Mouse (Mus musculus): Measurements from ENCODE around the gene Ddr2.

Ddr2 gene

GRCm38 (mm10) chr1:170110516-170111332 lies at the start of gene Ddr2:
Gene Ddr2, minus strand, starts transcription at chr1:170110762.
- no peak for DNase-seq (ENCODE audit: low spot score in 2 of 2)

- no peak for DNase-seq (ENCODE audit: low spot score in 2 of 2)
These were observed 49.1 kb upstream of the Ddr2 start for GRCm38 (mm10) chr1:170159707-170160106.

GRCm38 (mm10) chr1:170155761-170156160 lies 45.2 kb upstream of the Ddr2 start:
- no peak for DNase-seq (ENCODE audit: low spot score in 2 of 2)

- no peak for DNase-seq (ENCODE audit: low spot score in 2 of 2)
These were observed 44.7 kb upstream of the Ddr2 start for GRCm38 (mm10) chr1:170155298-170155697.

- DNase-seq (ENCODE audit: low spot score in 2 of 2) = no peak
These were observed 43.4 kb upstream of the Ddr2 start for GRCm38 (mm10) chr1:170153986-170154385.

GRCm38 (mm10) chr1:170152552-170152951 lies 42.0 kb upstream of the Ddr2 start:
- no peak for DNase-seq (ENCODE audit: low spot score in 2 of 2)

- no peak for DNase-seq (ENCODE audit: low spot score in 2 of 2)
These were observed 40.3 kb upstream of the Ddr2 start for GRCm38 (mm10) chr1:170150870-170151269.

- DNase-seq (ENCODE audit: low spot score in 2 of 2) = no peak
These were observed 39.2 kb upstream of the Ddr2 start for GRCm38 (mm10) chr1:170149756-170150155.

- no peak for DNase-seq (ENCODE audit: low spot score in 2 of 2)
These were observed 38.0 kb upstream of the Ddr2 start for GRCm38 (mm10) chr1:170148536-170148935.

- DNase-seq (ENCODE audit: low spot score in 2 of 2) = no peak
These were observed 37.3 kb upstream of the Ddr2 start for GRCm38 (mm10) chr1:170147651-170148448.

GRCm38 (mm10) chr1:170145606-170146005 lies 35.0 kb upstream of the Ddr2 start:
- no peak for DNase-seq (ENCODE audit: low spot score in 2 of 2)

GRCm38 (mm10) chr1:170142256-170142871 lies 31.8 kb upstream of the Ddr2 start:
- DNase-seq (ENCODE audit: low spot score in 2 of 2) = no peak

- DNase-seq (ENCODE audit: low spot score in 2 of 2) = no peak
These were observed 31.1 kb upstream of the Ddr2 start for GRCm38 (mm10) chr1:170141626-170142025.

- peak; percentile 57 to 60 for DNase-seq (ENCODE audit: low spot score in 2 of 2)
These were observed 25.9 kb upstream of the Ddr2 start for GRCm38 (mm10) chr1:170136351-170137009.

GRCm38 (mm10) chr1:170134264-170134663 lies 23.7 kb upstream of the Ddr2 start:
- DNase-seq (ENCODE audit: low spot score in 2 of 2) = no peak

GRCm38 (mm10) chr1:170130962-170131361 lies 20.4 kb upstream of the Ddr2 start:
- DNase-seq (ENCODE audit: low spot score in 2 of 2) = no peak

GRCm38 (mm10) chr1:170124644-170125043 lies 14.1 kb upstream of the Ddr2 start:
- DNase-seq (ENCODE audit: low spot score in 2 of 2) = no peak

- DNase-seq (ENCODE audit: low spot score in 2 of 2) = no peak
These were observed 3.1 kb upstream of the Ddr2 start for GRCm38 (mm10) chr1:170113616-170114015.

GRCm38 (mm10) chr1:170112261-170112660 lies 1.7 kb upstream of the Ddr2 start:
- no peak for DNase-seq (ENCODE audit: low spot score in 2 of 2)

- no peak for DNase-seq (ENCODE audit: low spot score in 2 of 2)
These were observed 1.2 kb upstream of the Ddr2 start for GRCm38 (mm10) chr1:170111651-170112226.

GRCm38 (mm10) chr1:170109776-170110515 lies 616 bp downstream of the Ddr2 start:
- DNase-seq (ENCODE audit: low spot score in 2 of 2) = no peak

Measured in frontal cortex, postnatal 14 days (tissue).